Mouse (Mus musculus) lung, postnatal 25 days (tissue): ENCODE data around the gene Vmn2r75.
"Not testable (repeated sequence)": the region's sequence is repeated elsewhere in the genome, so short reads cannot be mapped to it uniquely, and the experiment has no call there.

ENCODE experiments used
- DNase-seq: peaks from one replicate; pipeline ENCODE4 v3.0.0; 2022; ENCODE audit warnings: low spot score

Vmn2r75 gene

DNA sequence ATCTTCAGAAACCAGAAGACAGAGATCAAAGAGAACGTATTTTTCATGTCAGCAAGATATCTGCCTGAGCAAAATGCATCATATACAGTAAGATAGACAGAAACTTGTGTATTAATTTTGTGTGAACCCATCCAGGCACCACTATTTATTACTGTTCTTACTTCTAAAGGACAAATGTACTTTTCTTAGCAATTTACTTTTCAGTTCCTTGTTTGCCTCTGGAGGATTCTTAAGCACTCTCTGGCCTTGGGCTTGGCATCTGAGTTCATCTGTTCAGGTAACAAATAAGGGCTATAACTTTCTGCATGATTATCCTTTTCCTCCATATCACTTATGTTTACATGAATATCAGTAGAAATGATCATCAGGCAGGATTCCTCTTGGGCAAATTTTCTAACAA, at the start of gene Vmn2r75:
Gene Vmn2r75 (minus strand): TSS at position 101 of the 400 bp plus-strand sequence.
- DNase-seq = not testable (repeated sequence)

DNA sequence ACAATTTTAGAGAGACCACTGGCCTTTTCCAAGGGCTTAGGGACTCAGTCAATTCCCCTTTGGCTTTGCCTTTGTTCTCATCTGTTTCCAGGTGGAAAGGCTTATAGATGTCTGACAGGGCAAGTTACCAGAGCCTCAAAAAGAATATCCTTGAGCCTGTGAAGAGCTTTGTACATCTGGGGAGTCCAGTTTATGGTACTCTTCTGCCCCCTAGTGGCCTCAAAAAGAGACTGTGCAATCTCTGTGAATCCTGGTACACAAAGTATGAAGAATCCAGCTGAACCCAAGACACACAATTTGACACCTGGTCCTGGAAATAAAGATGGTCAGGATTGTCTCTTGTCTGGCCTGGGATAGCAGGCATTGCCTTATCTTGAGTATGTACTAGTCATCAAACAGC, 39.8 kb upstream of the Vmn2r75 start:
- DNase-seq = no peak
